Mouse (Mus musculus): ENCODE measurements at regions not wholly inside any gene's neighbourhood (a gene's known extent, or its start where the extent isn't known, plus 50 kb on each side); places are given as distances from the start of the nearest gene placed in this dataset.

- Histone ChIP-seq H3K27me3 (ENCODE audit: control insufficient read depth, insufficient read depth, low read length) (no peaks in the 10 kb centered on the region), H3K4me2 (ENCODE audit: low read length) (no peak overlapping the region), H3K36me3 (ENCODE audit: control insufficient read depth, insufficient read depth, low read length) (no peaks in the 10 kb centered on the region), H3K9me3 (ENCODE audit: control insufficient read depth, low read length) (no peaks in the 10 kb centered on the region), H3K4me3 (ENCODE audit: control insufficient read depth in 1 of 2, insufficient read depth in 1 of 2, low read depth in 1 of 2, low read length in 2 of 2) (no peak overlapping the region), H3K27ac (replicated peaks in 1 of 2; ENCODE audit: control insufficient read depth in 1 of 2, insufficient read depth in 1 of 2, low read depth in 2 of 2, low read length in 2 of 2) (no peak overlapping the region), H3K4me1 (ENCODE audit: control insufficient read depth in 2 of 2, insufficient read depth in 2 of 2, low read length in 2 of 2) (no peaks in the 10 kb centered on the region), H3K9ac (ENCODE audit: low read length) (no peak overlapping the region)
- ATAC-seq (ENCODE audit: insufficient number of reproducible peaks, insufficient read depth, low FRiP score, low read depth) = no peak
- WGBS = 82% methylated on average over 3 of the region's 3 CpGs
Observed at GRCm38 (mm10) chr3:80256383-80256782, 372.1 kb downstream of the Fam198b start.

- Histone ChIP-seq H3K4me3 (ENCODE audit: control insufficient read depth in 1 of 2, insufficient read depth in 1 of 2, low read depth in 1 of 2, low read length in 2 of 2) (no peak overlapping the region), H3K27ac (replicated peaks in 1 of 2; ENCODE audit: control insufficient read depth in 1 of 2, insufficient read depth in 1 of 2, low read depth in 2 of 2, low read length in 2 of 2) (no peak overlapping the region), H3K4me2 (ENCODE audit: low read length) (no peak overlapping the region), H3K9me3 (ENCODE audit: control insufficient read depth, low read length) (no peaks in the 10 kb centered on the region), H3K4me1 (ENCODE audit: control insufficient read depth in 2 of 2, insufficient read depth in 2 of 2, low read length in 2 of 2) (no peaks in the 10 kb centered on the region), H3K36me3 (ENCODE audit: control insufficient read depth, insufficient read depth, low read length) (no peaks in the 10 kb centered on the region), H3K27me3 (ENCODE audit: control insufficient read depth, insufficient read depth, low read length) (no peaks in the 10 kb centered on the region), H3K9ac (ENCODE audit: low read length) (no peak overlapping the region)
- ATAC-seq (ENCODE audit: insufficient number of reproducible peaks, insufficient read depth, low FRiP score, low read depth) = no peak
- WGBS = 72% methylated on average over 2 of the region's 2 CpGs
Observed at GRCm38 (mm10) chr3:80263095-80263494, 378.8 kb downstream of the Fam198b start.

GRCm38 (mm10) chr3:80284656-80285055 is 400.3 kb downstream of the Fam198b start:
- Histone ChIP-seq H3K27me3 (ENCODE audit: control insufficient read depth, insufficient read depth, low read length) (no peaks in the 10 kb centered on the region), H3K4me2 (ENCODE audit: low read length) (no peak overlapping the region), H3K27ac (replicated peaks in 1 of 2; ENCODE audit: control insufficient read depth in 1 of 2, insufficient read depth in 1 of 2, low read depth in 2 of 2, low read length in 2 of 2) (no peak overlapping the region), H3K9me3 (ENCODE audit: control insufficient read depth, low read length) (no peaks in the 10 kb centered on the region), H3K4me3 (ENCODE audit: control insufficient read depth in 1 of 2, insufficient read depth in 1 of 2, low read depth in 1 of 2, low read length in 2 of 2) (no peak overlapping the region), H3K9ac (ENCODE audit: low read length) (no peak overlapping the region), H3K4me1 (ENCODE audit: control insufficient read depth in 2 of 2, insufficient read depth in 2 of 2, low read length in 2 of 2) (no peaks in the 10 kb centered on the region), H3K36me3 (ENCODE audit: control insufficient read depth, insufficient read depth, low read length) (no peaks in the 10 kb centered on the region)
- no peak for ATAC-seq (ENCODE audit: insufficient number of reproducible peaks, insufficient read depth, low FRiP score, low read depth)
- WGBS = 80% methylated on average over 1 of the region's 1 CpGs

GRCm38 (mm10) chr3:80285246-80285645 is 400.9 kb downstream of the Fam198b start:
- Histone ChIP-seq H3K9me3 (ENCODE audit: control insufficient read depth, low read length) (no peaks in the 10 kb centered on the region), H3K4me3 (ENCODE audit: control insufficient read depth in 1 of 2, insufficient read depth in 1 of 2, low read depth in 1 of 2, low read length in 2 of 2) (no peak overlapping the region), H3K36me3 (ENCODE audit: control insufficient read depth, insufficient read depth, low read length) (no peaks in the 10 kb centered on the region), H3K4me2 (ENCODE audit: low read length) (no peak overlapping the region), H3K27ac (replicated peaks in 1 of 2; ENCODE audit: control insufficient read depth in 1 of 2, insufficient read depth in 1 of 2, low read depth in 2 of 2, low read length in 2 of 2) (no peak overlapping the region), H3K9ac (ENCODE audit: low read length) (no peak overlapping the region), H3K4me1 (ENCODE audit: control insufficient read depth in 2 of 2, insufficient read depth in 2 of 2, low read length in 2 of 2) (no peaks in the 10 kb centered on the region), H3K27me3 (ENCODE audit: control insufficient read depth, insufficient read depth, low read length) (no peaks in the 10 kb centered on the region)
- ATAC-seq (ENCODE audit: insufficient number of reproducible peaks, insufficient read depth, low FRiP score, low read depth) = no peak
- WGBS = 74% methylated on average over 3 of the region's 3 CpGs

- no peak overlapping the region for H3K27ac ChIP-seq (replicated peaks in 1 of 2; ENCODE audit: control insufficient read depth in 1 of 2, insufficient read depth in 1 of 2, low read depth in 2 of 2, low read length in 2 of 2)
- H3K9me3 ChIP-seq (ENCODE audit: control insufficient read depth, low read length) = no peaks in the 10 kb centered on the region
- WGBS = 84% methylated on average over 4 of the region's 4 CpGs
- no peak overlapping the region for H3K4me2 ChIP-seq (ENCODE audit: low read length)
- H3K27me3 ChIP-seq (ENCODE audit: control insufficient read depth, insufficient read depth, low read length) = no peaks in the 10 kb centered on the region
- no peaks in the 10 kb centered on the region for H3K36me3 ChIP-seq (ENCODE audit: control insufficient read depth, insufficient read depth, low read length)
- H3K9ac ChIP-seq (ENCODE audit: low read length) = no peak overlapping the region
- H3K4me1 ChIP-seq (ENCODE audit: control insufficient read depth in 2 of 2, insufficient read depth in 2 of 2, low read length in 2 of 2) = no peaks in the 10 kb centered on the region
- no peak for ATAC-seq (ENCODE audit: insufficient number of reproducible peaks, insufficient read depth, low FRiP score, low read depth)
- H3K4me3 ChIP-seq (ENCODE audit: control insufficient read depth in 1 of 2, insufficient read depth in 1 of 2, low read depth in 1 of 2, low read length in 2 of 2) = no peak overlapping the region
Observed at GRCm38 (mm10) chr3:80293485-80293884, 409.2 kb downstream of the Fam198b start.

- H3K27me3 ChIP-seq (ENCODE audit: control insufficient read depth, insufficient read depth, low read length) = no peaks in the 10 kb centered on the region
- H3K9me3 ChIP-seq (ENCODE audit: control insufficient read depth, low read length) = no peaks in the 10 kb centered on the region
- H3K27ac ChIP-seq (replicated peaks in 1 of 2; ENCODE audit: control insufficient read depth in 1 of 2, insufficient read depth in 1 of 2, low read depth in 2 of 2, low read length in 2 of 2) = no peak overlapping the region
- H3K36me3 ChIP-seq (ENCODE audit: control insufficient read depth, insufficient read depth, low read length) = no peaks in the 10 kb centered on the region
- no peaks in the 10 kb centered on the region for H3K4me1 ChIP-seq (ENCODE audit: control insufficient read depth in 2 of 2, insufficient read depth in 2 of 2, low read length in 2 of 2)
- H3K4me3 ChIP-seq (ENCODE audit: control insufficient read depth in 1 of 2, insufficient read depth in 1 of 2, low read depth in 1 of 2, low read length in 2 of 2) = no peak overlapping the region
- no peak overlapping the region for H3K4me2 ChIP-seq (ENCODE audit: low read length)
- no peak for ATAC-seq (ENCODE audit: insufficient number of reproducible peaks, insufficient read depth, low FRiP score, low read depth)
- WGBS = 66% methylated on average over 4 of the region's 4 CpGs
- no peak overlapping the region for H3K9ac ChIP-seq (ENCODE audit: low read length)
Observed at GRCm38 (mm10) chr3:80307632-80308031, 423.3 kb downstream of the Fam198b start.

GRCm38 (mm10) chr3:80309931-80310330 is 425.6 kb downstream of the Fam198b start:
- WGBS = 69% methylated on average over 4 of the region's 4 CpGs
- Histone ChIP-seq H3K9ac (ENCODE audit: low read length) (no peak overlapping the region), H3K27me3 (ENCODE audit: control insufficient read depth, insufficient read depth, low read length) (no peaks in the 10 kb centered on the region), H3K4me3 (ENCODE audit: control insufficient read depth in 1 of 2, insufficient read depth in 1 of 2, low read depth in 1 of 2, low read length in 2 of 2) (no peak overlapping the region), H3K27ac (replicated peaks in 1 of 2; ENCODE audit: control insufficient read depth in 1 of 2, insufficient read depth in 1 of 2, low read depth in 2 of 2, low read length in 2 of 2) (no peak overlapping the region), H3K36me3 (ENCODE audit: control insufficient read depth, insufficient read depth, low read length) (no peaks in the 10 kb centered on the region), H3K9me3 (ENCODE audit: control insufficient read depth, low read length) (no peaks in the 10 kb centered on the region), H3K4me2 (ENCODE audit: low read length) (no peak overlapping the region), H3K4me1 (ENCODE audit: control insufficient read depth in 2 of 2, insufficient read depth in 2 of 2, low read length in 2 of 2) (no peaks in the 10 kb centered on the region)
- ATAC-seq (ENCODE audit: insufficient number of reproducible peaks, insufficient read depth, low FRiP score, low read depth) = no peak

- Histone ChIP-seq H3K4me2 (ENCODE audit: low read length) (no peak overlapping the region), H3K27me3 (ENCODE audit: control insufficient read depth, insufficient read depth, low read length) (no peaks in the 10 kb centered on the region), H3K36me3 (ENCODE audit: control insufficient read depth, insufficient read depth, low read length) (no peaks in the 10 kb centered on the region), H3K27ac (replicated peaks in 1 of 2; ENCODE audit: control insufficient read depth in 1 of 2, insufficient read depth in 1 of 2, low read depth in 2 of 2, low read length in 2 of 2) (no peak overlapping the region), H3K9me3 (ENCODE audit: control insufficient read depth, low read length) (no peaks in the 10 kb centered on the region), H3K4me1 (ENCODE audit: control insufficient read depth in 2 of 2, insufficient read depth in 2 of 2, low read length in 2 of 2) (no peaks in the 10 kb centered on the region), H3K4me3 (ENCODE audit: control insufficient read depth in 1 of 2, insufficient read depth in 1 of 2, low read depth in 1 of 2, low read length in 2 of 2) (no peak overlapping the region), H3K9ac (ENCODE audit: low read length) (no peak overlapping the region)
- ATAC-seq (ENCODE audit: insufficient number of reproducible peaks, insufficient read depth, low FRiP score, low read depth) = no peak
- WGBS = 74% methylated on average over 2 of the region's 2 CpGs
Observed at GRCm38 (mm10) chr3:80311689-80312088, 427.4 kb downstream of the Fam198b start.
